Mouse (Mus musculus): ENCODE results near the gene Gng8. TPM values are rescaled to one million over a fixed set of nuclear protein-coding genes. Genes with fewer than 3 reads are reported as not detected.
A peak's percentile ranks its signal among the peaks of the same experiment; 100 is the strongest.

Gng8 gene
- polyA plus RNA-seq, 1 experiment from 2014 or later, result 3.3 TPM

- H3K27me3 ChIP-seq (replicated peaks; ENCODE audit: control insufficient read depth, insufficient read depth, low read length), result no peaks in the 10 kb centered on the region
- ATAC-seq (replicated peaks; ENCODE audit: low FRiP score) (no peak), DNase-seq (ENCODE audit: low spot score) (no peak)
- no peak overlapping the region for H3K9ac ChIP-seq (ENCODE audit: low read depth, low read length)
- no peaks in the 10 kb centered on the region for H3K9me3 ChIP-seq (ENCODE audit: control insufficient read depth, low read length)
- no peaks in the 10 kb centered on the region for H3K4me1 ChIP-seq (replicated peaks; ENCODE audit: control insufficient read depth, insufficient read depth, low read length)
- no peaks in the 10 kb centered on the region for H3K36me3 ChIP-seq (ENCODE audit: control insufficient read depth, insufficient read depth, low read length)
- H3K4me2 ChIP-seq, result no peak overlapping the region
- H3K4me3 ChIP-seq (ENCODE audit: low read depth, low read length), result no peak overlapping the region
- WGBS, result 30% methylated on average over 2 of the region's 2 CpGs
- no peak overlapping the region for H3K27ac ChIP-seq (ENCODE audit: low read depth, low read length)
Observed at GRCm38 (mm10) chr7:16928341-16928740, 36.8 kb downstream of the Gng8 start.

GRCm38 (mm10) chr7:16930850-16931249 lies 39.3 kb downstream of the Gng8 start:
- Histone ChIP-seq H3K4me1 (replicated peaks; ENCODE audit: control insufficient read depth, insufficient read depth, low read length) (no peaks in the 10 kb centered on the region), H3K4me2 (no peak overlapping the region), H3K9me3 (ENCODE audit: control insufficient read depth, low read length) (no peaks in the 10 kb centered on the region), H3K36me3 (ENCODE audit: control insufficient read depth, insufficient read depth, low read length) (no peaks in the 10 kb centered on the region), H3K27me3 (replicated peaks; ENCODE audit: control insufficient read depth, insufficient read depth, low read length) (no peaks in the 10 kb centered on the region), H3K9ac (ENCODE audit: low read depth, low read length) (no peak overlapping the region), H3K27ac (ENCODE audit: low read depth, low read length) (no peak overlapping the region), H3K4me3 (ENCODE audit: low read depth, low read length) (no peak overlapping the region)
- WGBS, result 4% methylated on average over 1 of the region's 1 CpGs
- ATAC-seq (replicated peaks; ENCODE audit: low FRiP score), result no peak
- DNase-seq (ENCODE audit: low spot score), result no peak

GRCm38 (mm10) chr7:16931968-16932627 lies 40.5 kb downstream of the Gng8 start:
- 17% methylated on average over 14 of the region's 14 CpGs for WGBS

GRCm38 (mm10) chr7:16932704-16933577 lies 41.4 kb downstream of the Gng8 start:
- ATAC-seq (replicated peaks; ENCODE audit: low FRiP score) (no peak), DNase-seq (ENCODE audit: low spot score) (no peak)
- H3K4me3 ChIP-seq (ENCODE audit: low read depth, low read length), result no peak overlapping the region
- WGBS, result 35% methylated on average over 14 of the region's 14 CpGs
- H3K36me3 ChIP-seq (ENCODE audit: control insufficient read depth, insufficient read depth, low read length), result no peaks in the 10 kb centered on the region
- H3K9me3 ChIP-seq (ENCODE audit: control insufficient read depth, low read length), result no peaks in the 10 kb centered on the region
- H3K4me2 ChIP-seq, result no peak overlapping the region
- no peaks in the 10 kb centered on the region for H3K27me3 ChIP-seq (replicated peaks; ENCODE audit: control insufficient read depth, insufficient read depth, low read length)
- H3K9ac ChIP-seq (ENCODE audit: low read depth, low read length), result no peak overlapping the region
- H3K27ac ChIP-seq (ENCODE audit: low read depth, low read length), result no peak overlapping the region
- no peaks in the 10 kb centered on the region for H3K4me1 ChIP-seq (replicated peaks; ENCODE audit: control insufficient read depth, insufficient read depth, low read length)

More at GRCm38 (mm10) chr7:16931968-16932627, 40.5 kb downstream of the Gng8 start:
- no peaks in the 10 kb centered on the region for H3K36me3 ChIP-seq (ENCODE audit: control insufficient read depth, insufficient read depth, low read length)
- H3K27ac ChIP-seq (ENCODE audit: low read depth, low read length), result no peak overlapping the region
- DNase-seq (ENCODE audit: low spot score), result no peak
- no peak overlapping the region for H3K9ac ChIP-seq (ENCODE audit: low read depth, low read length)
- H3K4me2 ChIP-seq, result no peak overlapping the region
- ATAC-seq (replicated peaks; ENCODE audit: low FRiP score), result peak; percentile 64
- H3K4me3 ChIP-seq (ENCODE audit: low read depth, low read length), result no peak overlapping the region
- no peaks in the 10 kb centered on the region for H3K9me3 ChIP-seq (ENCODE audit: control insufficient read depth, low read length)
- no peaks in the 10 kb centered on the region for H3K4me1 ChIP-seq (replicated peaks; ENCODE audit: control insufficient read depth, insufficient read depth, low read length)
- no peaks in the 10 kb centered on the region for H3K27me3 ChIP-seq (replicated peaks; ENCODE audit: control insufficient read depth, insufficient read depth, low read length)

GRCm38 (mm10) chr7:16937312-16937711 lies 45.7 kb downstream of the Gng8 start:
- DNase-seq (ENCODE audit: low spot score), result no peak
- H3K4me3 ChIP-seq (ENCODE audit: low read depth, low read length), result no peak overlapping the region
- H3K36me3 ChIP-seq (ENCODE audit: control insufficient read depth, insufficient read depth, low read length), result no peaks in the 10 kb centered on the region
- H3K27me3 ChIP-seq (replicated peaks; ENCODE audit: control insufficient read depth, insufficient read depth, low read length), result no peaks in the 10 kb centered on the region
- no peak for ATAC-seq (replicated peaks; ENCODE audit: low FRiP score)
- WGBS, result 46% methylated on average over 4 of the region's 4 CpGs
- H3K4me2 ChIP-seq, result no peak overlapping the region
- H3K4me1 ChIP-seq (replicated peaks; ENCODE audit: control insufficient read depth, insufficient read depth, low read length), result no peaks in the 10 kb centered on the region
- H3K9me3 ChIP-seq (ENCODE audit: control insufficient read depth, low read length), result no peaks in the 10 kb centered on the region
- H3K9ac ChIP-seq (ENCODE audit: low read depth, low read length), result no peak overlapping the region
- H3K27ac ChIP-seq (ENCODE audit: low read depth, low read length), result no peak overlapping the region

- Histone ChIP-seq H3K4me3 (ENCODE audit: low read depth, low read length) (no peak overlapping the region), H3K4me1 (replicated peaks; ENCODE audit: control insufficient read depth, insufficient read depth, low read length) (no peaks in the 10 kb centered on the region), H3K9me3 (ENCODE audit: control insufficient read depth, low read length) (no peaks in the 10 kb centered on the region), H3K27ac (ENCODE audit: low read depth, low read length) (no peak overlapping the region), H3K27me3 (replicated peaks; ENCODE audit: control insufficient read depth, insufficient read depth, low read length) (0 out of 2 replicates have a peak, but pooled peaks cover 2% of the 10 kb centered on the region), H3K9ac (ENCODE audit: low read depth, low read length) (no peak overlapping the region), H3K36me3 (ENCODE audit: control insufficient read depth, insufficient read depth, low read length) (no peaks in the 10 kb centered on the region), H3K4me2 (no peak overlapping the region)
- ATAC-seq (replicated peaks; ENCODE audit: low FRiP score) (no peak), DNase-seq (ENCODE audit: low spot score) (no peak)
- WGBS, result 73% methylated on average over 17 of the region's 17 CpGs
Observed at GRCm38 (mm10) chr7:16938117-16938791, 46.7 kb downstream of the Gng8 start.

- Histone ChIP-seq H3K27me3 (replicated peaks; ENCODE audit: control insufficient read depth, insufficient read depth, low read length) (peaks cover 22% of the 10 kb centered on the region), H3K36me3 (ENCODE audit: control insufficient read depth, insufficient read depth, low read length) (no peaks in the 10 kb centered on the region), H3K4me2 (no peak overlapping the region), H3K27ac (ENCODE audit: low read depth, low read length) (no peak overlapping the region), H3K4me1 (replicated peaks; ENCODE audit: control insufficient read depth, insufficient read depth, low read length) (no peaks in the 10 kb centered on the region), H3K9ac (ENCODE audit: low read depth, low read length) (no peak overlapping the region), H3K4me3 (ENCODE audit: low read depth, low read length) (no peak overlapping the region), H3K9me3 (ENCODE audit: control insufficient read depth, low read length) (no peaks in the 10 kb centered on the region)
- ATAC-seq (replicated peaks; ENCODE audit: low FRiP score) (no peak), DNase-seq (ENCODE audit: low spot score) (no peak)
- 57% methylated on average over 7 of the region's 7 CpGs for WGBS
Observed at GRCm38 (mm10) chr7:16940292-16940691, 48.7 kb downstream of the Gng8 start.

- H3K9me3 ChIP-seq (ENCODE audit: control insufficient read depth, low read length), result no peaks in the 10 kb centered on the region
- H3K4me2 ChIP-seq, result no peak overlapping the region
- 59% methylated on average over 4 of the region's 4 CpGs for whole genome bisulfite sequencing
- peaks cover 7% of the 10 kb centered on the region; the same call in 1 of the 2 replicates for H3K4me1 ChIP-seq (replicated peaks; ENCODE audit: control insufficient read depth, insufficient read depth, low read length)
- H3K27ac ChIP-seq (ENCODE audit: low read depth, low read length), result no peak overlapping the region
- peaks cover 48% of the 10 kb centered on the region for H3K27me3 ChIP-seq (replicated peaks; ENCODE audit: control insufficient read depth, insufficient read depth, low read length)
- no peaks in the 10 kb centered on the region for H3K36me3 ChIP-seq (ENCODE audit: control insufficient read depth, insufficient read depth, low read length)
- DNase-seq (ENCODE audit: low spot score) (no peak), ATAC-seq (replicated peaks; ENCODE audit: low FRiP score) (no peak)
- H3K9ac ChIP-seq (ENCODE audit: low read depth, low read length), result no peak overlapping the region
- no peak overlapping the region for H3K4me3 ChIP-seq (ENCODE audit: low read depth, low read length)
Observed at GRCm38 (mm10) chr7:16942861-16943260, 51.3 kb downstream of the Gng8 start.
